Mouse (Mus musculus): Measurements from ENCODE around the gene Sgf29. TPM values are rescaled to one million over a fixed set of nuclear protein-coding genes. Genes with fewer than 3 reads are reported as not detected.

Sgf29 gene
- polyA plus RNA-seq, 1 experiment, result 35.3 TPM

DNA sequence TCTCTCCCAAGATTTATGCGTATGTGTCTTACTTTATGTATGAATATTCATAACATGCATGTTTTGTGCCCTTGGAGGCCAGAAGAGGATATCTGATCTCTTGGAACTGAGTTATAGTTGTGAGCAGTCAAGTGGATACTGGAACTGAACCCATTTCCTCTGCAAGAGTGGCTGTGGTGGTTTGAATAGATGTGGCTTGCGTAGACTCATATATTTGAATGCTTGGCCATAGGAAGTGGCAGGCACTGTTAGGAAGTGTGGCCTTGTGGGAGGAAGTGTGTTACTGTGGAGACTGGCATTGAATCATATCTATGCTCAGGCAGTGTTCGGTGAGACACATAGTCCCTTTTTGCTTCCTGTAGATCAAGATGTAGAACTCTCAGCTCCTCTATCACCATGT, 6.6 kb downstream of the Sgf29 start:
- no peak overlapping the region for H3K4me2 ChIP-seq (ENCODE audit: low read depth)

DNA sequence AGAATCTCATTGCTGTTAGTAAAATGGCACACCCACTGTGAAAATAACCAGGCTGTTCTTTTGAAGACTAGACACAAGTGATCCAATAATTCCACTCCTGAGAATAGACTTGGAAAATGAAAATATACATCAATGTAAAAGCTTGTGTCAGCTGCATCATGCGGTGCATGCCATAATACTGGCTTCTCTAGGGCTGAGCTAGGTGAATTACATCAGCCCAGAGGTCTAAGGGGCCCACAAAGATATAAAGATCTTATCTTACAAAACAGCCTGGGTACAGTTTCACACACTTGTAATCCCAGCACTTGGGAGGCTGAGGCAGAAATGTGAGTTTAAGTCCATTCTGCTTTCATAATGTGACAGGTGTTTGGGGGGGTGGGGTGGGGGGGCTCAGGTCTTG, 8.4 kb downstream of the Sgf29 start:
- Histone ChIP-seq H3K36me3 (ENCODE audit: control insufficient read depth, insufficient read depth) (no peaks in the 10 kb centered on the region), H3ac (ENCODE audit: control insufficient read depth, insufficient read length) (no peak overlapping the region), H3K27me3 (ENCODE audit: control insufficient read depth, insufficient read depth, insufficient read length) (no peaks in the 10 kb centered on the region), H3K79me2 (ENCODE audit: control insufficient read depth, insufficient read depth) (peaks cover 5% of the 10 kb centered on the region), H3K4me2 (ENCODE audit: low read depth) (no peak overlapping the region), H3K4me3 (no peak overlapping the region)
- no peak for TF ChIP-seq TCF12 (IDR thresholded peaks at IDR 0.05; ENCODE audit: insufficient read depth, poor library complexity, severe bottlenecking)
- no peak for TF ChIP-seq MYOG (IDR thresholded peaks at IDR 0.05; ENCODE audit: control insufficient read depth in 1 of 3, insufficient read depth in 1 of 3, insufficient read length in 2 of 3, low read depth in 2 of 3)
- TF ChIP-seq CEBPB (IDR thresholded peaks at IDR 0.05; ENCODE audit: insufficient read depth, poor library complexity, severe bottlenecking), result no peak
- no peak for TF ChIP-seq MYOD1 (IDR thresholded peaks at IDR 0.05; ENCODE audit: control insufficient read depth in 1 of 3, insufficient read length in 2 of 3, low read depth in 2 of 3)
- no peak for TF ChIP-seq E2F4 (IDR thresholded peaks at IDR 0.05; ENCODE audit: insufficient read depth)
- no peak for TF ChIP-seq POLR2AphosphoS2 (IDR thresholded peaks at IDR 0.05; ENCODE audit: insufficient read length, low read depth)

More for the DNA sequence above, 6.6 kb downstream of the Sgf29 start:
- H3ac ChIP-seq (ENCODE audit: control insufficient read depth, insufficient read length), result no peak overlapping the region
- H3K36me3 ChIP-seq (ENCODE audit: control insufficient read depth, insufficient read depth), result no peaks in the 10 kb centered on the region
- no peak for TF ChIP-seq TCF3 (IDR thresholded peaks at IDR 0.05; ENCODE audit: insufficient read length, low read depth)
- TF ChIP-seq POLR2AphosphoS2 (IDR thresholded peaks at IDR 0.05; ENCODE audit: insufficient read length, low read depth), result no peak
- no peak for TF ChIP-seq REST (IDR thresholded peaks at IDR 0.05; ENCODE audit: insufficient read depth, insufficient read length)
- TF ChIP-seq MYOG (IDR thresholded peaks at IDR 0.05; ENCODE audit: control insufficient read depth in 1 of 3, insufficient read depth in 1 of 3, insufficient read length in 2 of 3, low read depth in 2 of 3), result no peak
- TF ChIP-seq CEBPB (IDR thresholded peaks at IDR 0.05; ENCODE audit: insufficient read depth, poor library complexity, severe bottlenecking), result no peak
- TF ChIP-seq E2F4 (IDR thresholded peaks at IDR 0.05; ENCODE audit: insufficient read depth), result no peak
- no peak for TF ChIP-seq USF1 (IDR thresholded peaks at IDR 0.05; ENCODE audit: low read depth)
- no peak for TF ChIP-seq TCF12 (IDR thresholded peaks at IDR 0.05; ENCODE audit: insufficient read depth, poor library complexity, severe bottlenecking)
- TF ChIP-seq MAX (IDR thresholded peaks at IDR 0.05; ENCODE audit: low read depth), result no peak
- TF ChIP-seq SRF (IDR thresholded peaks at IDR 0.05; ENCODE audit: control insufficient read depth, insufficient read length, low read depth), result no peak
- TF ChIP-seq POLR2A (IDR thresholded peaks at IDR 0.05; ENCODE audit: insufficient read length, low read depth), result no peak
- TF ChIP-seq MYOD1 (IDR thresholded peaks at IDR 0.05; ENCODE audit: control insufficient read depth in 1 of 3, insufficient read length in 2 of 3, low read depth in 2 of 3), result no peak
- H3K27me3 ChIP-seq (ENCODE audit: control insufficient read depth, insufficient read depth, insufficient read length), result no peaks in the 10 kb centered on the region
- peaks cover 5% of the 10 kb centered on the region for H3K79me2 ChIP-seq (ENCODE audit: control insufficient read depth, insufficient read depth)
- H3K4me3 ChIP-seq, result no peak overlapping the region

DNA sequence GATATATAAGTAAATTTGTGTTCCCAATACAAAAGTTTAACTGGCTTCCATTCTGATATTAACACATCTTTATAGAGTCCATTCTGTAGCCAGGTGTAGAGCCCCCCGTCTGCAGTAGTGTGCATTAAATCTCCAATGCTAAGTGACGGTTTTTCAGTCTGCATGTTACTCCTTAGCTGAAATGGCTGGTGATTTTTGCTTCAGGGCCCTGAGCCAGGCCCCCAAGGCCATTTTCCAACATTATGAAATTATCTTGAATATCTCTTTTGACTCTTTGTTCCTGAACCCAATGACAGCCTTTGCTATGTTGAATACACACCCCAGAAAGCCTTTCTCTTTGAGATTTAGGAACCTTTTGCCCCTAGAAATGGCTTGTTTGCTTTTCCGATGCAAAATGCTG, 10.7 kb downstream of the Sgf29 start:
- TF ChIP-seq SRF (IDR thresholded peaks at IDR 0.05; ENCODE audit: control insufficient read depth, insufficient read length, low read depth), result no peak
- TF ChIP-seq CEBPB (IDR thresholded peaks at IDR 0.05; ENCODE audit: insufficient read depth, poor library complexity, severe bottlenecking), result no peak
- no peak for TF ChIP-seq POLR2A (IDR thresholded peaks at IDR 0.05; ENCODE audit: insufficient read length, low read depth)
- no peak for TF ChIP-seq MAX (IDR thresholded peaks at IDR 0.05; ENCODE audit: low read depth)
- TF ChIP-seq USF1 (IDR thresholded peaks at IDR 0.05; ENCODE audit: low read depth), result no peak
- no peak for TF ChIP-seq MYOG (IDR thresholded peaks at IDR 0.05; ENCODE audit: control insufficient read depth in 1 of 3, insufficient read depth in 1 of 3, insufficient read length in 2 of 3, low read depth in 2 of 3)
- Histone ChIP-seq H3K4me2 (ENCODE audit: low read depth) (no peak overlapping the region), H3K79me2 (ENCODE audit: control insufficient read depth, insufficient read depth) (no peaks in the 10 kb centered on the region), H3K36me3 (ENCODE audit: control insufficient read depth, insufficient read depth) (no peaks in the 10 kb centered on the region), H3ac (ENCODE audit: control insufficient read depth, insufficient read length) (no peak overlapping the region), H3K27me3 (ENCODE audit: control insufficient read depth, insufficient read depth, insufficient read length) (no peaks in the 10 kb centered on the region), H3K4me3 (no peak overlapping the region)

DNA sequence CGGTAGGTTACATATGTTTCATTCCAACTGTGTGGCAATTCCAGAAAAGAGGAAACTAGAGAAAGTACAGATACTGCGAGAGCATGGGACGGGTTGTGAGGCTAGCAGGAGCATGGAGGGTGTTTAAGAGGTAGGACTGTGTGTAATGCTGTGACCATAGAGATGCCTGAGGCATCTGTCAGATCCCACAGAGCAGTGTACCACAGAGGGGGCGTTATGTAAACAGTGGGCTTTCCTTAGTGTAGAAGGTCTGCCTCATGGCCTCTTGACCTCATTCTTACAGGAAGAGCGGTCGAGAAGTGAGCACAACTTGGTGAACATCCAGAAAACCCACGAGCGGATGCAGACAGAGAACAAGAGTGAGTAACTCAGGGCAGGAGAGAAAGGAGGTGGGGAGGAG, 14.5 kb downstream of the Sgf29 start:
- Histone ChIP-seq H3K36me3 (ENCODE audit: control insufficient read depth, insufficient read depth) (no peaks in the 10 kb centered on the region), H3K79me2 (ENCODE audit: control insufficient read depth, insufficient read depth) (no peaks in the 10 kb centered on the region), H3K4me2 (ENCODE audit: low read depth) (no peak overlapping the region), H3K4me3 (no peak overlapping the region), H3ac (ENCODE audit: control insufficient read depth, insufficient read length) (no peak overlapping the region), H3K27me3 (ENCODE audit: control insufficient read depth, insufficient read depth, insufficient read length) (no peaks in the 10 kb centered on the region)
- TF ChIP-seq MYOD1 (IDR thresholded peaks at IDR 0.05; ENCODE audit: control insufficient read depth in 1 of 3, insufficient read length in 2 of 3, low read depth in 2 of 3) (no peak), CEBPB (IDR thresholded peaks at IDR 0.05; ENCODE audit: insufficient read depth, poor library complexity, severe bottlenecking) (no peak), USF1 (IDR thresholded peaks at IDR 0.05; ENCODE audit: low read depth) (no peak), E2F4 (IDR thresholded peaks at IDR 0.05; ENCODE audit: insufficient read depth) (no peak), SRF (IDR thresholded peaks at IDR 0.05; ENCODE audit: control insufficient read depth, insufficient read length, low read depth) (no peak), REST (IDR thresholded peaks at IDR 0.05; ENCODE audit: insufficient read depth, insufficient read length) (no peak), POLR2AphosphoS2 (IDR thresholded peaks at IDR 0.05; ENCODE audit: insufficient read length, low read depth) (no peak), TCF3 (IDR thresholded peaks at IDR 0.05; ENCODE audit: insufficient read length, low read depth) (no peak), MAX (IDR thresholded peaks at IDR 0.05; ENCODE audit: low read depth) (no peak)

DNA sequence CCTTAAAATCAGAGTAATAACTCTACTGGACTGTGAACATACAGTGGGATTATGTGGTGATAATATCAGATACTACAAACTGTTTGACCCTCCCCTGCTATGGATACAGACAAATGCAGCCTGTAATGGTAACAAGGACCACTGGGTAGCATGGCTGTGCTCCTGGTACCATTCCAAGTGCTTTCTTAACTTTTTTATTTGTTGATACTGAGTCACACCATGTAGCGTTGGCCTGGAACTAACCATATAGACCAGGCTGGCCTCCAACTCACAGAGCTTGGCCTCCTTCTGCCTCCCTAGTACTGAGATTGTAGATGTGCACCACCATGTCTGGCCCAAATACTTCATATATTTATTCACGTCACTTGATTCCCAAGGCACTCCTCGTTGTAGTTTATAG, 16.2 kb downstream of the Sgf29 start:
- H3K79me2 ChIP-seq (ENCODE audit: control insufficient read depth, insufficient read depth), result no peaks in the 10 kb centered on the region
- H3K27me3 ChIP-seq (ENCODE audit: control insufficient read depth, insufficient read depth, insufficient read length), result no peaks in the 10 kb centered on the region
- H3K4me3 ChIP-seq, result no peak overlapping the region
- H3ac ChIP-seq (ENCODE audit: control insufficient read depth, insufficient read length), result no peak overlapping the region
- TF ChIP-seq SRF (IDR thresholded peaks at IDR 0.05; ENCODE audit: control insufficient read depth, insufficient read length, low read depth) (no peak), TCF3 (IDR thresholded peaks at IDR 0.05; ENCODE audit: insufficient read length, low read depth) (no peak), MYOG (IDR thresholded peaks at IDR 0.05; ENCODE audit: control insufficient read depth in 1 of 3, insufficient read depth in 1 of 3, insufficient read length in 2 of 3, low read depth in 2 of 3) (no peak), TCF12 (IDR thresholded peaks at IDR 0.05; ENCODE audit: insufficient read depth, poor library complexity, severe bottlenecking) (no peak), MYOD1 (IDR thresholded peaks at IDR 0.05; ENCODE audit: control insufficient read depth in 1 of 3, insufficient read length in 2 of 3, low read depth in 2 of 3) (no peak)
- no peaks in the 10 kb centered on the region for H3K36me3 ChIP-seq (ENCODE audit: control insufficient read depth, insufficient read depth)
- no peak overlapping the region for H3K4me2 ChIP-seq (ENCODE audit: low read depth)
